Mouse (Mus musculus) midbrain, embryonic 15.5 days (tissue): ENCODE results near the gene Tmem25. TPM values are rescaled to one million over a fixed set of nuclear protein-coding genes. Genes with fewer than 3 reads are reported as not detected.

Experiments used
- ATAC-seq: fragments of 200-750 bp; cut with Nextera tagmentation; replicated peaks from 2 replicates; pipeline ENCODE4 v1.8.0; 2017; ENCODE audit warnings: moderate TSS enrichment
- H3K27ac ChIP-seq: fragments of 300-500 bp; sonication (generic); 2 replicates; pipeline ENCODE4 v1.5.1; 2015; ENCODE audit warnings: mild to moderate bottlenecking, inconsistent platforms
- H3K27me3 ChIP-seq: fragments of 300-500 bp; sonication (generic); replicated peaks from 2 replicates; pipeline ENCODE4 v1.6.1; 2015; ENCODE audit warnings: inconsistent platforms
- H3K36me3 ChIP-seq: fragments of 300-500 bp; sonication (generic); replicated peaks from 2 replicates; pipeline ENCODE4 v1.6.1; 2015; ENCODE audit warnings: inconsistent platforms
- H3K4me1 ChIP-seq: fragments of 300-500 bp; sonication (generic); 2 replicates; pipeline ENCODE4 v1.6.1; 2015; ENCODE audit warnings: inconsistent platforms
- H3K4me2 ChIP-seq: fragments of 300-500 bp; sonication (generic); 2 replicates; pipeline ENCODE4 v1.6.1; 2015; ENCODE audit warnings: inconsistent platforms, mild to moderate bottlenecking, moderate library complexity
- H3K4me3 ChIP-seq: fragments of 300-500 bp; sonication (generic); 2 replicates; pipeline ENCODE4 v1.5.1; 2015; ENCODE audit warnings: mild to moderate bottlenecking, inconsistent platforms
- H3K9ac ChIP-seq: fragments of 300-500 bp; sonication (generic); 2 replicates; pipeline ENCODE4 v1.6.1; 2015; ENCODE audit warnings: mild to moderate bottlenecking, inconsistent platforms
- H3K9me3 ChIP-seq: fragments of 300-500 bp; sonication (generic); 2 replicates; pipeline ENCODE4 v1.6.1; 2016; ENCODE audit warnings: inconsistent platforms
- WGBS: fragments of 180-500 bp; shearing (Covaris S2); methylation state at CpG from one replicate; pipeline ENCODE4 v1.1.7; 2015; ENCODE audit warnings: mixed read lengths; 5-methylcytosine and 5-hydroxymethylcytosine counted together
- polyA plus RNA-seq: library from polyadenylated mRNA; unstranded; fragments of >200 nt; fragmentation: Nextera tagmentation; extraction: Ambion mirVana; gene quantifications from 2 replicates; pipeline ENCODE4 v1.2.1, GENCODE M21; 2015

Gene Tmem25
- polyA plus RNA-seq, 1 experiment from 2014 or later: 18.3 TPM

DNA sequence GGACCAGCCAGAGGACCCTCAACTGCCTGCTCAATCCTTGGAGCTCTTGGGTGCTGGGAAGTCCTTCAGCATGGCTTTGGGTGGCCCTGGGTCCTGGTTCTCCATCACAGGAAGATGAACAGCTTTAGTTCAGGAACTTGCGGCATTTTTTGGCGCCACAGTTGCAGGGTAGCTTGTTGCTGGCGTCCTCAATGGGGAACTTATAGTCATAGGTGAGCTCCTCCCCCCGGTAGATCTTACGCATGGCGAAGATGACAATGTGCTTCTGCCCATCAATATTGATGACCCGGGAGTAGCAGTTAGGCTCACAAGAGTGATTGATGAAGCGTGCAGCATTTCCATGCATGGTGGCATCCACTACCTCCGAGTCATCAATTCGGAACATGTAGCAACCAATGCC is 8.7 kb upstream of the Tmem25 start:
- Histone ChIP-seq H3K4me1 (no peaks in the 10 kb centered on the region), H3K9me3 (no peaks in the 10 kb centered on the region), H3K36me3 (peaks cover 64% of the 10 kb centered on the region), H3K27ac (no peak overlapping the region), H3K4me2 (no peak overlapping the region), H3K27me3 (no peaks in the 10 kb centered on the region), H3K9ac (no peak overlapping the region), H3K4me3 (no peak overlapping the region)
- 95% methylated on average over 10 of the region's 10 CpGs for WGBS
- no peak for ATAC-seq

DNA sequence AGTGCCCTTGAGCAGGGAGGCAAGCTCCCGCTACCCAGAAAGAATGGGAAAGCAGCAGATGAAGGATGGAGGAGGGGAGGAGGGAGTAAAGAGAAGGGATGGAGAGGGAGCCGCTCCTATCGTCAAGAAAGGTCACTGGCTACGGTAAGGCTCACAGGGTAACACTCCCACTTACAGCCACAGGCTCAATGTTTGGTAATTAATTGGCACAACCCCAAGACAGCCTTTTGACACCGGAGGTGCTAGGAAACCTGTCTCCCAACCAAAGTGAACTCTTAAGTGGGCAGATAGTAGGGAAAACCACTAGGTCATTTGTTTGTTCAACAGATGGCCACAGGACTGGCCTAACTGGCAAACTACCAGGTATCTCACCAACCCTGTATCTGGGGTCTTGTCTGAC is 8.0 kb upstream of the Tmem25 start:
- Histone ChIP-seq H3K36me3 (peaks cover 59% of the 10 kb centered on the region), H3K4me1 (no peaks in the 10 kb centered on the region), H3K9ac (no peak overlapping the region), H3K27me3 (no peaks in the 10 kb centered on the region), H3K4me2 (no peak overlapping the region), H3K4me3 (no peak overlapping the region), H3K27ac (no peak overlapping the region), H3K9me3 (no peaks in the 10 kb centered on the region)
- WGBS: 74% methylated on average over 5 of the region's 5 CpGs
- ATAC-seq: no peak

DNA sequence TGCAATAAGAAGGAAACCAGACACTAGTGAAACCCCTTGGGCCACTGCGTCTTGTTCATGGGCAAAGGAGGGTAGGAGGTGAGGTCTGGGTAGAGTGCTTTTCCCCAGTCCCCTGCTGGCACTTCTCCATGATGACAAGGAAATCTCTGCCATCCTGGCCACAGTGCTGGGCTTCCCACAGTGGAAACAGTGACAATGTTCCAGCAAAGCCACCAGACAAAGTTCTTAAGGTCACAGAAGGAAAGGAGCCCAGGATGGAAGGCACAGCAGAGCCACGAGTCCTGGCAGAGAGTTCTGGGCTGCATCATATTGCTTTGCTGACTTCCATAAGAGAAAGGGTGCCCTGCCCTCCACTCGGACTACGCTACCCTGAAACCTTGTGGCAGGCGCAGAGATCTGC is 6.4 kb upstream of the Tmem25 start:
- peaks cover 47% of the 10 kb centered on the region for H3K36me3 ChIP-seq
- no peak overlapping the region for H3K9ac ChIP-seq
- no peak for ATAC-seq
- H3K4me2 ChIP-seq: no peak overlapping the region
- 93% methylated on average over 5 of the region's 5 CpGs for WGBS
- H3K4me3 ChIP-seq: no peak overlapping the region
- peaks cover 7% of the 10 kb centered on the region; the same call in 1 of the 2 replicates for H3K27me3 ChIP-seq
- no peak overlapping the region for H3K27ac ChIP-seq
- H3K4me1 ChIP-seq: no peaks in the 10 kb centered on the region
- no peaks in the 10 kb centered on the region for H3K9me3 ChIP-seq

DNA sequence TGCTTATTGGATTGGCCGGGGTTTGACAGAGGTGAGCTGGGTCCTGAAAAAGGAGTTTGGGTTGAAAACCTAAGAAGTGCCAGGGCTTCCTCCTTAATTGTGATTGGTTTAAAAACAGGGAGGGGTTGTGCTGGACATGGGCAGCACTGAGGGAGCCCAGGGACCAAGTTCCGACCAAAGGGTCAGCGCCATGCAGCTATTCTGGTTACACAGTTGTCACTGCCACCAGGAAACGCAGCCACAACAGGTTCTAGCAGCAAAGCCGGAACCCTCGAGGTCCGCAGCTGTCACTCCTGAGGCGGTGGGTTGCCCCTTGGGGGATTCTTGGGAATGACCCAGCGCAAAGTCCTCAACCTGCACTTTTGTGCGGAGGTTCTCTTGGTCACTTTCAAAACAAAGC is 5.6 kb upstream of the Tmem25 start:
- Histone ChIP-seq H3K27ac (no peak overlapping the region), H3K4me1 (peaks cover 8% of the 10 kb centered on the region), H3K9ac (no peak overlapping the region), H3K27me3 (peaks cover 7% of the 10 kb centered on the region; the same call in 1 of the 2 replicates), H3K4me3 (no peak overlapping the region), H3K36me3 (peaks cover 38% of the 10 kb centered on the region), H3K9me3 (no peaks in the 10 kb centered on the region), H3K4me2 (no peak overlapping the region)
- 93% methylated on average over 10 of the region's 10 CpGs for WGBS
- ATAC-seq: no peak

DNA sequence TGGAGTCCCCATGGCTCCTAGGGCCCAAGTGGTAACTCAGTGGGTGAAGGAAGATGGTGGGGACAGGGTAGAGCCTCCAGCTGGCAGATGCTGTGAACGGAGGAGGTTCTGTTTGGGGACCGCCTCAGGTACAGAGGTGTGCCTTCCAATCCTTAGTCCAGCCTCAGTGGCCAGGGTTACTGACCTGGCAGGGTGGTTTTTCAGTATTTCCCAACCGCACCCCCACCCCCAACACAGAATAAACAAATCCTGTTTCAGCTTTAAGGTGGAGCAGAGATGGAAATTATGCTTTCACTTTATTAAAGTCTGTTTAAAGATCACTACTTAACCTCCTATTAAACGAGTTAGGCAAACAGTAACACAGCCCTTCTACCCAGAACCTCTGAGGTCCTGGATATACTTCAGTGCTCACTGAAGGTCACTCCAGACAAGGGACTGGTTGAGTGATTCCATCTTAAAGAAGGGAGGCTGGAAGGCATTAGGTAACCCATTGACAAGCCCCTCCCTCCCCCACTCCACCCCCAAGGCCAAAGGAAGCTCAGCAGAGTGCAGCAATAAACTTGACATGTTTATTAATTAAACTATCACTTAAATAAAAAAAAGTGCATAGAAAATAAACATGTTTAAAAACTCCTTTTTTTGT is 3.8 kb upstream of the Tmem25 start, which contains the start of gene Ttc36:
Gene Ttc36 (minus strand): TSS at position 265 of the 643 bp plus-strand sequence.
- Histone ChIP-seq H3K36me3 (peaks cover 21% of the 10 kb centered on the region), H3K27me3 (peaks cover 11% of the 10 kb centered on the region; the same call in 1 of the 2 replicates), H3K4me2 (no peak within 1 kb of the TSS), H3K4me3 (no peak within 1 kb of the TSS), H3K4me1 (peaks cover 20% of the 10 kb centered on the region), H3K27ac (no peak within 1 kb of the TSS), H3K9me3 (no peaks in the 10 kb centered on the region), H3K9ac (no peak within 1 kb of the TSS)
- ATAC-seq: no peak
- WGBS: 75% methylated on average over 4 of the region's 4 CpGs

DNA sequence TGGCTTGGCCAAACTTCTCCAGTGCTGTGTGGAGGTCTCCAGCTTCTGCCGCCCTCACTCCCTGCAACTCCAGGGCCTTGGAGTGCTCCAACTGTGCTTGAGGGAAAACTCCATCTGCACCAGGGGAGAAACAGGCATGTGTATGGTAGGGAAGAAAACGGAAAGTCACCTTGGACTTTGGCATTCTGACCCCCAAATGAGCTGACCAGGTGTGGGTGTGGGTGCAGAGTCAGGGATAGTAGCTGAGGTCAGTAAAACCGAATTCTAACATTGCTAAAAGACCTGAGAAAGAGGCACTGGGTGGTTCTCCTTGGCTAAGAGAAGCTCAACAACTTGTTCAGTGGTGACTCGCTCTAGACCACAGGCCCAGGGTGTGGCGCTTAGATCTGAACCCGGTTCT is 2.6 kb upstream of the Tmem25 start:
- Histone ChIP-seq H3K4me2 (no peak overlapping the region), H3K27me3 (peaks cover 12% of the 10 kb centered on the region; the same call in 1 of the 2 replicates), H3K4me3 (no peak overlapping the region), H3K4me1 (peaks cover 21% of the 10 kb centered on the region), H3K9ac (no peak overlapping the region), H3K36me3 (peaks cover 9% of the 10 kb centered on the region), H3K27ac (no peak overlapping the region), H3K9me3 (no peaks in the 10 kb centered on the region)
- ATAC-seq: no peak
- 88% methylated on average over 6 of the region's 6 CpGs for WGBS

DNA sequence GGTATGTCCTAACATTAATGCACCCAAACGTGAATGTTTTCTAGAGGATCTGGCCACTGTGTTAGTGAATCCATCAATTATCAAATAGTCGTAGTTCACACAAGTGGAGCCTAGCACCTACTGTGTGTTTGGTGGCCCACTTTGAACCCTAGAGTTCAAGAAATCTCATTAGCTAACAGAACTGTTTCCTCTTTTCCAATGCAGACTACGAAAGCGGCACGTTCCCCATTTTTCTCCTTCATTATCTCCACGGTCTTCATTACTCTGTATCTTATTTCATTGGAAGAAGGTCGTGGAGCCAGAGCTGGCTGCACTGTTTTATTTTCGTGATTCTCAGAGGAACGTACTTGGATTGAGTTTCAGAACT is 834 bp upstream of the Tmem25 start:
- Histone ChIP-seq H3K27ac (peak overlapping the region; percentile 72; the same call in 1 of the 2 replicates), H3K27me3 (peaks cover 12% of the 10 kb centered on the region; the same call in 1 of the 2 replicates), H3K9me3 (no peaks in the 10 kb centered on the region), H3K4me1 (peaks cover 21% of the 10 kb centered on the region), H3K36me3 (no peaks in the 10 kb centered on the region; the same call in 1 of the 2 replicates), H3K4me2 (peak overlapping the region; percentile 90), H3K9ac (peak overlapping the region; percentile 62), H3K4me3 (peak overlapping the region; percentile 60)
- no peak for ATAC-seq
- 35% methylated on average over 9 of the region's 9 CpGs for WGBS

DNA sequence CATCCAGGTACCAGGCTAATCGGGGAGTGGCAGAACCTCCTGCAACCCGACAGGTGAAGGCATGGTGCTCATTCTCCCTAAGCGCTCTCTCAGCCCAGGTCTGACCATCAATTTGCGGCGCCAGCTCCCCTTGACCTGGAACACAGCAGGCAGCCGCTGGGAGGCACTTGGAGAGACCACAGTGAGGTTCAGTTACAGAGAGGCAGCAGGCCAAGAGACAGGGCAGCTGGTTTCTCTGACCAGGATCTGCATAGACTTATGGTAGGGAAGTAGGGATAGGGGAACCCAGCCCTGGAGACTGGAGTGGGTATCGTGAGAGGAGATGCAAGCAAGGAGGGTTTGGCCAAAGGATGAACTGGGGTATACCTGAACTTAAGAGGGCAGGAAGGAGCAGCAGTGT is 809 bp downstream of the Tmem25 start:
- no peak for ATAC-seq
- Histone ChIP-seq H3K4me1 (peaks cover 21% of the 10 kb centered on the region), H3K27ac (no peak overlapping the region), H3K36me3 (no peaks in the 10 kb centered on the region), H3K9ac (peak overlapping the region; percentile 62; the same call in 1 of the 2 replicates), H3K4me3 (peak overlapping the region; percentile 60), H3K9me3 (no peaks in the 10 kb centered on the region), H3K4me2 (peak overlapping the region; percentile 90), H3K27me3 (peaks cover 12% of the 10 kb centered on the region; the same call in 1 of the 2 replicates)
- 56% methylated on average over 7 of the region's 7 CpGs for WGBS

DNA sequence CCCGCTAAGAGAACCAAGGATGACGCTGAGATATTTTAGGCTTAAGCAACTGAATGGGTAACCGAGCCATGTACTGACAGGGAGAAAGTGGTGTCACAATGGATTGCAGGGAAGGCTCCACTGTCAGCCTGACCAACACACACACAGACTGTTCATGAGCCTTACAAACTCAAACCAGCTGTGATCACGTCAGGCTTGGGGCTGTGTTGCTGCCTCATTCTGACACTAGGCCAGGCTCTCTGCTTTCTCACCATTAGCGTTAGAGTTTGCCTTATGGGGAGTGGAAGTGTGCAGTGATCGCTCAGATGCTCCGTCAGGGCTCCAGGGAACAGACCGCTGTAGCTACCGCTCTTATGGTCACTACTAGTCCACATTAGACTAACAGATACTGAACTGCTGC is 6.3 kb downstream of the Tmem25 start:
- peaks cover under 1% of the 10 kb centered on the region; the same call in 1 of the 2 replicates for H3K4me1 ChIP-seq

DNA sequence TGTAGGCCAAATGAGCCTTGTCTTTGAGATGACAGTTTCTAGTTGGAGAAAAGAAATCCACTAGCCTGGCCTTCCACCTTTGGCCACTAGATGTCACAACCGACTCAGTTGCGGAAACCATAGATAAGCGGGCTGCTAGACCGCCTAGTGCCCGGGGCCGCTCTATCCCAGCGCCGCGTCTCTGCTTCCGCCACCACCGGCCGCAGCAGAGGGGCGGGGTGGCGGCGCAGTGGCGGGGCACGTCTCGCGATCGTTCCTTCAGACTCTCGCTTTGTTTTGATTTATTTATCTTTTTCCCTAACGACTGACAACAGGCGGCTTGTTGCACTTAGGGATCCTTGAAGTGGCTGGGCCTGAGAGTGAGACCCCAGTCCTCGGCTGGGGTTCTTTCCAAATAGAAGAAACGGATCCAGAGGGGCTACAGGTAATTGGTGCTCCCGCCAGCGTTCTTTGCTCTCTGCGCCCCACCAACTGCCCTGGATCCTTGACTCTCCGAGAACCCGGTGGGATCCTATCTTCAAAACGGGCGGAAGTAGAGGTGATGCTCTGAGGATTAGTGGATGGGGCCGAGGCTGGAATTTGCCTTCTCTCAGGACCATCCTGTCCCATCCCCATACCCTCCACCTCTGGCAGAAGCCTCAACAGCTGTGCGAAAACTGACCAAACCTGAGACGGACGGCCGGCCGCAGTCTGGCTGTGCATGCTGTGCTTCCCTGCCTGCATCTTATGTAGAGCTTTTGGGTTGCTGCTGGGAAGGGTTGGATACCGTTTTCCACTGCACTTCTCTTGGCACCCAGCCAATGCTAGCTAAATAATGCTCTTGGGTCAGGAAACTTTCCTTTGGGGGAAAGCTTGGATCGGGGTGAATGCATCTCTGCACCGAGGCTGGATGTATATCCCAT is 26.1 kb downstream of the Tmem25 start:
- Histone ChIP-seq H3K36me3 (0 out of 2 replicates have a peak, but pooled peaks cover 7% of the 10 kb centered on the region), H3K9me3 (no peaks in the 10 kb centered on the region), H3K4me1 (peaks cover 20% of the 10 kb centered on the region), H3K27me3 (no peaks in the 10 kb centered on the region), H3K9ac (peak overlapping the region; percentile 91), H3K27ac (peak overlapping the region; percentile 89), H3K4me2 (peak overlapping the region; percentile 76), H3K4me3 (peak overlapping the region; percentile 74)
- peak; percentile 99 for ATAC-seq
- under 1% methylated on average over 41 of the region's 41 CpGs for WGBS

More for the DNA sequence above, 6.3 kb downstream of the Tmem25 start:
- Histone ChIP-seq H3K9ac (no peak overlapping the region), H3K27me3 (0 out of 2 replicates have a peak, but pooled peaks cover under 1% of the 10 kb centered on the region), H3K4me2 (no peak overlapping the region), H3K36me3 (peaks cover 42% of the 10 kb centered on the region), H3K27ac (no peak overlapping the region), H3K4me3 (no peak overlapping the region), H3K9me3 (no peaks in the 10 kb centered on the region)
- WGBS: 77% methylated on average over 9 of the region's 9 CpGs
- ATAC-seq: no peak

DNA sequence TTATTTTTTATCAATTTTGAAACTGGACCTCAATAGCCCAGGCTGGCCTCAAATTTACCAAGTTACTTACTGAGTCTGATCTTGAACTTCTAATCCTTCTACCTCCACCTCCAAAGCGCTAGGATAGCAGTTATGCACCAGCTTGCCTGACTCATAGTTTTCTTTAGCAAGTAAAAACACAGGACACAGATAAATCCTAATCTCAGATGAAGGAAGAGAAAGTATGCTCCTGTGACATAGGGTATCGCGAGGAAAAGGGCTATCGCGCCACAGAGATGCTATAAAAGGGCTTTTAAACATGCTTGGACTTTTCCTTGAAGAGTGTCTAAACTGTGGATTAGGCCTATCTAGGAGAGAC is 26.7 kb downstream of the Tmem25 start:
- H3K9ac ChIP-seq: no peak overlapping the region
- peak overlapping the region; percentile 89 for H3K27ac ChIP-seq
- H3K4me3 ChIP-seq: peak overlapping the region; percentile 74
- 0 out of 2 replicates have a peak overlapping the region, but pooled peaks have one; percentile 76 for H3K4me2 ChIP-seq
- H3K36me3 ChIP-seq: 0 out of 2 replicates have a peak, but pooled peaks cover 7% of the 10 kb centered on the region
- no peak for ATAC-seq
- WGBS: 28% methylated on average over 5 of the region's 5 CpGs
- peaks cover 20% of the 10 kb centered on the region for H3K4me1 ChIP-seq
- no peaks in the 10 kb centered on the region for H3K27me3 ChIP-seq
- no peaks in the 10 kb centered on the region for H3K9me3 ChIP-seq

DNA sequence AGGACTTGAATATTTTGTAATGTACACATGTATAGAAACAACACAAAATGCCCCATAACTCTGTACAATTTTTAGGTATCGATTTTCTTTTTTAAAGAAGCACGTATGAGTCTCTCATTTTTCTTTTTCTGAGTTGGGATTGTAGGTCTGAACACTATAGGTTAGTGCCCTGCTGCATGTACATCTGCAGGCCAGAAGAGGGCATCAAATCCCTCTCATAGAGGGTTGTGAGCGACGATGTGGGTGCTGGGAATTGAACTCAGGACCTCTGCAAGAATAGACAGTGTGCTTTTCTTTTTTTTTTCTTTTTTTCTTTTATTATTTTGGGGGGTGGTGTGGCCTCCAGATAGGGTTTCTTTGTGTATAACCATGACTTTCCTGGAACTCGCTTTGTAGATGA is 27.7 kb downstream of the Tmem25 start:
- no peak overlapping the region for H3K27ac ChIP-seq
- no peak overlapping the region for H3K9ac ChIP-seq
- H3K36me3 ChIP-seq: 0 out of 2 replicates have a peak, but pooled peaks cover 7% of the 10 kb centered on the region
- no peak overlapping the region for H3K4me2 ChIP-seq
- WGBS: 92% methylated on average over 5 of the region's 5 CpGs
- ATAC-seq: no peak
- H3K4me1 ChIP-seq: peaks cover 25% of the 10 kb centered on the region
- no peak overlapping the region for H3K4me3 ChIP-seq
- H3K9me3 ChIP-seq: no peaks in the 10 kb centered on the region
- no peaks in the 10 kb centered on the region for H3K27me3 ChIP-seq
